Mouse (Mus musculus) macrophage (primary cell): ENCODE results near the gene Amdhd1. TPM values are rescaled to one million over a fixed set of nuclear protein-coding genes. Genes with fewer than 3 reads are reported as not detected.
A peak's percentile ranks its signal among the peaks of the same experiment; 100 is the strongest.

Source experiments
- H3K27ac ChIP-seq: fragments of 350-480 bp; formaldehyde crosslinking; 2 replicates; pipeline ENCODE4 v1.9.0; 2021
- H3K36me3 ChIP-seq: fragments of 350-480 bp; formaldehyde crosslinking; 2 replicates; pipeline ENCODE4 v1.9.0; 2021; ENCODE audit errors: inconsistent target
- H3K4me3 ChIP-seq: fragments of 350-480 bp; formaldehyde crosslinking; 2 replicates; pipeline ENCODE4 v1.9.0; 2021; ENCODE audit errors: inconsistent target
- H3K79me2 ChIP-seq: fragments of 350-480 bp; formaldehyde crosslinking; 2 replicates; pipeline ENCODE4 v1.9.0; 2021; ENCODE audit errors: inconsistent target
- WGBS: methylation state at CpG from one replicate; pipeline ENCODE4 v1.1.7; 2026; ENCODE audit warnings: inconsistent platforms; ENCODE audit not compliant: missing documents; 5-methylcytosine and 5-hydroxymethylcytosine counted together
- polyA plus RNA-seq: library from polyadenylated mRNA; stranded (reverse); fragments of 250-400 nt; gene quantifications from 3 replicates; pipeline ENCODE4 v1.2.4, GENCODE M21; 2018; ENCODE audit warnings: inconsistent platforms

The Amdhd1 gene
- polyA plus RNA-seq, 1 experiment from 2014 or later, result 0.07 TPM

DNA sequence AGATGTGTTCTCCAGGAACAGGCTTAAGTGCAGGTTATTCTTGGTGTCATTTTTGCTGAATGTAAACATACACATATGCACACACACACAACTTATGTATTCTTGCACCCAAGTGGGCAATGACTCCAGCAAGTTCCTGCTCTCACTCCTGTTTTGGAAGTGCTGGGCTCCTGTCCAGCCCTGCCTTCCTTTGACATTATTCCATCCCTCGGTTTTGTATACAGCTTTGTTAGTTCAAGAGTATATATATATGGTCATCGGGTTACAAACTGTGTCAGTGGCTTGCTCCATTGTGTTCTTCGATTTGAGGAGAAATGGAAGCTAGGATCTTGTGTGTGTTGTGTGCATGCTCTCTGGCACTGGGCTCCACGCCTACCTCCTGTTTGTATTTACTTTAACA lies 21.6 kb downstream of the Amdhd1 start:
- Histone ChIP-seq H3K4me3 (no peak overlapping the region), H3K79me2 (no peaks in the 10 kb centered on the region), H3K36me3 (no peaks in the 10 kb centered on the region), H3K27ac (no peak overlapping the region)
- WGBS, result 92% methylated on average over 4 of the region's 4 CpGs

DNA sequence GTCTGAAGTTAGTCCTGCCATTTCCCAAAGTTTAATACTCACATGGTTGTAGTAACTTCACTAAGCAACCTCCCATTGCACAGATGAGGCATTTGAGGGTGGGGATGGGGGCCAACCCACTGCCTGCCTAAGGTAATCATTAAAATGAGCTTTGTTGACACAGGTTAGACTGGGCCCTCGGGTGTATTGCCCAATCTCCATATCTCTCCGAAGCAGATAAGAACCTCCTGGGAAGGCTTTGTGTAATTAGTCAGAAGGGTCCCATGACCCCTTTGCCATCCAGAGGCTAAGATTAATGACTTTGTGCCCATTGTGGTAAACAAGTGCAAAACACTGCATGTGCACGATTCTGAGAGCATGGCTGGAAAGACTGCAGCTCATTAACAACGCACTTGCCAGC lies 22.1 kb downstream of the Amdhd1 start:
- 73% methylated on average over 4 of the region's 4 CpGs for WGBS
- no peak overlapping the region for H3K27ac ChIP-seq
- no peak overlapping the region for H3K4me3 ChIP-seq
- H3K79me2 ChIP-seq, result no peaks in the 10 kb centered on the region
- no peaks in the 10 kb centered on the region for H3K36me3 ChIP-seq

DNA sequence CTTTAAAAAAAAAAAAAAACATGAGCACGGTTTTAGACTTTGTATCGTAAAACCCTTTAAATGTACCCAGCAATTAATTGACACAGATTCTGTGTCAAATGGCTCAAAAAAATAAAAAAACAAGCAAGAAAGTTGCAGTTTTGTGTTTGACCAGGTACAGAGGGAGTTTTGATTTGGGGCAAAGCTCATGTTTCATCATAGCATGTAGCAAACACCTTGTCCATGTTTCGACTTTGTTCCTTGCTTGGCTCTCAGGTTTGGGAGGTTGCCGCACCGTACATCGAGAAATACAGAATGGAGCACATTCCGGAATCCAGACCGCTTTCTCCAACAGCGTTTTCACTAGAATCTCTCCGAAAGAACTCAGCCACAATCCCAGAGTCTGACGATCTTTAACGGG lies 23.9 kb downstream of the Amdhd1 start:
- H3K4me3 ChIP-seq, result no peak overlapping the region
- H3K79me2 ChIP-seq, result no peaks in the 10 kb centered on the region
- no peaks in the 10 kb centered on the region for H3K36me3 ChIP-seq
- no peak overlapping the region for H3K27ac ChIP-seq
- 87% methylated on average over 12 of the region's 12 CpGs for WGBS

DNA sequence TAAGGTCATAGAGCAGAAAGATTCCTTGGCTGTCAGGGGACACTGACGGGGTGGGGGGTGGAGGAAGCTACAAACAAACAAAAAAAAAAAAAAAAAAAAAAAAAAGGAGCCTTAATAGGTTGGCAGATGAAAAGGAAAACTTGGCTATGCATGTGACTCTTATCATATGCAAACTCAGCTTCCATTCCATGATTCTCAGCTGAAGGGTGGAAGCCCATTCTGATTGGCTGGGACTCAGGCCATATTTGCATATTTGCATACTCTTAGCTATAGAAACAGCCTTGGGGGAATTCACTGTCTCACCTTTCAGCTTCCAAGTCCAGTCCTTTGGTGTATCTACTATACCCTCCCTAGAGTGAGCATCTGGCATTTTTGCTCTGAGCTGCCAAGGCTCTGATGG lies 24.4 kb downstream of the Amdhd1 start:
- no CpG with 5 or more reads among the region's 1 CpGs for WGBS
- H3K4me3 ChIP-seq, result no peak overlapping the region
- H3K79me2 ChIP-seq, result no peaks in the 10 kb centered on the region
- no peaks in the 10 kb centered on the region for H3K36me3 ChIP-seq
- no peak overlapping the region for H3K27ac ChIP-seq

DNA sequence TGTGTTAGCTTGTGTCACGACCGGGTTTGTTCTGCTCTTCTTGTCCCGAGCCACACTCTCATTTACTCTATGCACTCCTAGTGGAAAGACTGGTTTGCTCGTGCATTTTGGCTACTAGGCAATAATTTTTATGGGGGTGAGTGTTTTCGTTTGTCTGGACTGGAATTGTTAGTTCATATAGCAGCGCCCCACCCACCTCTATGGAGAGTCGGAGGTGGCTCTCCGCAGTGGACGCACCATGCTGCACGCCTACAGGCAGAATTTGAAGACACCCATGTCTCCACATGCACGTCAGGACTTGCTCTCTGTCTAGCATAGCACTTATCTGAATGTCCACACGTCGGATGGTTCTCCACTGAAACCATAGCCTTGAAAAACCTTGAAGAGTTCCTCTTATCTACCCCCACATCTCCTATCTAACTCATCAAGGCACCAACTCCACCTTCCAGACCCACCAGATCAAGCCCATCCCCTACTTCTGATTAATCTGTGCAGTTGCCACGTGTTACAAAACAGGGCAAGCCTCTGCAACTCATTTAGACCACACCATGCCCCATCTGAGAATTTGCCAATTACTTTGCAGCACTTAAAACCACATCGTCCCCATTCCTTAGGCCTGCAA lies 30.2 kb downstream of the Amdhd1 start:
- 89% methylated on average over 15 of the region's 15 CpGs for WGBS

DNA sequence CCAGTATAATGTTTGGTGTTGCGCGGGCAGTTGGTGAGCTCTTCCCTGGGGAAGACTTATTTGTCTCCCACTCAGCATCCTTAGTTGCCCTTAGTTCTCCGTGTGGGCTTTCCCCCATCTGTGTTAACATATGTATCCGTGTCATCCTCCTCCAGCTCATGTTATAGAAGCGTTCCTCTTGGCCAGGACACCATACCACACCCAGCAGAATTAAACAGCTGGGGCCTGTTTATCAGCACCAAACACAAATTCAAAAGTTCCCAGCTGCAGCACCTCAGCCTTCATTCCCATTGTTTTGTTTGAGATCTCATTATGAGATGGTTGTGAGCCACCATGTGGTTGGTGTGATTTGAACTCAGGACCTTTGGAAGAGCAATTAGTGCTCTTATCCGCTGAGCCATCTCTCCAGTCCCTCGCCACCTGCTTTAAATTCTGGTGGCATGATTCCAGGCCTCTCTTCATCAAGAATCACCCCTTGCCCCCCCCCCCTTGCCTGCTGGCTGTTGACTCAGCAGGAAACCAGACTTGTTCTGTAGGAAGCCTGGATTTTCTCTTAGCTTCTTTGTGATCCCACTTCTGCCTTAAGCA lies 31.4 kb downstream of the Amdhd1 start:
- Histone ChIP-seq H3K36me3 (no peaks in the 10 kb centered on the region), H3K4me3 (no peak overlapping the region), H3K27ac (no peak overlapping the region), H3K79me2 (no peaks in the 10 kb centered on the region)
- 88% methylated on average over 7 of the region's 7 CpGs for WGBS

More for the DNA sequence above, 30.2 kb downstream of the Amdhd1 start:
- Histone ChIP-seq H3K79me2 (no peaks in the 10 kb centered on the region), H3K27ac (no peak overlapping the region), H3K4me3 (no peak overlapping the region), H3K36me3 (no peaks in the 10 kb centered on the region)

DNA sequence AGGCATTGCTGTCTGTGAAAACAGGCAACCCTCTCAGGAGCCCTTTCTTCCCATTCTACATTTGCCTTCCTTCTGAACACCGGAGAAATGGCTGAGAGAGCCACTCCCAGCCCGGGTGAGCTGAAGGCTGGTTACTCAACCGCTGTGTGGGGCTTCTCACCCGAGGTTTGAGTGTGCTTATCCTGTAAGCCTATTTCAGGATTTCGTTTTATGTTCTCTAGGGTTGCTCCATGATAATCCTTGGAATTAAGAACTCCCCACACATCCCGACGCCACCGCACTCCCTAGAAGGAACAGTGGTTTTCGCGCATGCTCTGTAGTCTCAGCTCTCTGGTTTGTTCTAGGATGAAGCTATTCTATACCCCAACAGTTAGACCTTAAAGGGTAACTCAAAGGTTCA lies 38.5 kb downstream of the Amdhd1 start:
- H3K27ac ChIP-seq, result no peak overlapping the region
- no peaks in the 10 kb centered on the region for H3K36me3 ChIP-seq
- 80% methylated on average over 10 of the region's 10 CpGs for WGBS
- H3K4me3 ChIP-seq, result no peak overlapping the region
- no peaks in the 10 kb centered on the region for H3K79me2 ChIP-seq

DNA sequence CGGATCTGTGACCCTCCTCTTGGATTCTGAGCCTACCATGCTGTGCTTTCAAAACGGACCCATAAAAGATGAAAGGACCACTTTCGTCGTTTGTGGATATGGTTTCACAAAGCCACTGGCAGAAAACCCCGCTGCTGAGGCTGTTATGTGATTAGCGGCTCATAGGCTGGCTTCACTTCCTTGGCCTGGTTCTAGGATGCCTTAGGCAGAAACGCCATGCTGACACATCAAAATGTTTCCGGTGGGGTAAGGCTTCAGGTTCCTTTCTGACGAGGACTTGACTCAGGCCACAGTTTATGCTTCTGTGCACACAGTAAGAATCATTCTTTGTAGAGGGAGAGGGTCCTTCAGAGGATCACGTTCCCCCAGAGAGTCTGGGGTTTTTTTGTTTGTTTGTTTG lies 39.0 kb downstream of the Amdhd1 start:
- H3K4me3 ChIP-seq, result no peak overlapping the region
- H3K27ac ChIP-seq, result no peak overlapping the region
- WGBS, result 47% methylated on average over 10 of the region's 10 CpGs
- H3K79me2 ChIP-seq, result no peaks in the 10 kb centered on the region
- no peaks in the 10 kb centered on the region for H3K36me3 ChIP-seq

DNA sequence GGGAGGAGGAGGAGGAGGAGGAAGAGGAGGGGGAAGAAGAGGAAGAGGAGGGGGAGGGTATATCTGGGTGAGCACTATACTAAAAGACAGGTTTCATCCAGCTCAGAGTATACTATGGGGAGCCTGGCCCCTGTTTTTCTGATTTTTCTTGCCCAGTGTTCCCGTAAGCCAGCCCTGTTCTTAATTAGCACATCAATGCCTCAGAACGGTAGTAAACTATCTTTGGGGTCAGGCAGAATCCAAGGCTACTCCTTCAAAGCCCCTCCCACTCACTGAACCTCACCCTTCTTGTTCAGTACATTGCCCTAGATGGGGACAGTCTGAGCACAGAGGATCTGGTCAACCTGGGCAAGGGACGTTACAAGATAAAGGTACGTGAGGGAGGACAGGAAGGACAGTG lies 49.4 kb downstream of the Amdhd1 start:
- WGBS, result 85% methylated on average over 4 of the region's 4 CpGs
- no peak overlapping the region for H3K27ac ChIP-seq
- H3K4me3 ChIP-seq, result no peak overlapping the region
- no peaks in the 10 kb centered on the region for H3K79me2 ChIP-seq
- H3K36me3 ChIP-seq, result no peaks in the 10 kb centered on the region

DNA sequence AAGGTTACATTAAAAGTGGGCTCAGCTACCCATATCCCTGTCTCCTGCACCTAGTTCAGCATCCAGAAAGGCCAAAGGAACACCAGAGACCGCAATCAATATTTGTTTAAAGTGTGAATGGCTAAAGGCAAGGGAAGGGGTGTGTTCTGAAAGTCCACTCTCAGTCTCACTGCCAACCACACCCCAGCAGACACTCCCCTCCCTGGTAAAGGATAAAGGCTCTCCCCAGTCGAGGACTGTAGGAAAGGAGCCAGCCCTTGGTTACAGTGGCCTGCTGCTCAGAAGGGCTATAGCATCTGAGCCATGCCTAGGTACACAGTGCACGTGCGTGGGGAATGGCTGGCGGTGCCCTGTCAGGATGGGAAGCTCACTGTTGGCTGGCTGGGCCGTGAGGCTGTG lies 51.0 kb downstream of the Amdhd1 start:
- Histone ChIP-seq H3K36me3 (no peaks in the 10 kb centered on the region), H3K4me3 (no peak overlapping the region), H3K27ac (no peak overlapping the region), H3K79me2 (no peaks in the 10 kb centered on the region)
- 83% methylated on average over 6 of the region's 6 CpGs for WGBS

DNA sequence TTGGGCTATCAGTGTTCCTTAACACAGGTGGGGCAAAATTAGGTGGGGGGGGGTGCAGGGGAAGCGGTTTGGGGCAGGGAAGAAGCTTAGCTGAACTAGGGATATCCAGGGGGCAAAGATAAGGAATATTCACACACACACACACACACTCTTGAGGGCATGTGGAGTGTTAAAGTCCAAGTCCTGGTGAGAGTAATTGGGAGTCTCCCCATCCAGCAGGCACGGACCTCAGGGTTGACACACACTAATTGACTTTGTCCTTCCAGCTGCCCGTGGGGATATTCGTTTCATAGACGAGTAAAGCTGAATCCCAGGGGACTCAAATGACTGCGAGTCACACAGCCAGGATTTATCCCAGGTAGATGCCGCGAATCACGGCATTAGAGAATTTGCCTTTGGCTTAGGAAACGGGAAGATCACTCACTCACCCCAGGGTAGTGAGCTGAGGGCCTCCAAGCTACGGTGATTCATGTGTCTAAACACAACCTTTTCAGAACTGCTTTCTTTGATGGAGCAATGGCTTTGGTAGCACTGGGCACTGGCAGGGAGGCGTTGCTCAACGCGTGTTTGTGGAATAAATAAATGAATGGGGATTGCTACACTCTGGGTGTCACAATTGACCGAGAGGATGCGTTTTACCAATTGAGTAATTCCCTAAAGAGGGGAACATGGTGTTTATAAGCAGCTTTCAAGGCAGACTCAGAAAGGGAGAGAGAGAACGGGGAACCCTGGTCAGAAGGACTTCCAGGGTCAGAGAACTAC lies 51.6 kb downstream of the Amdhd1 start, which contains the start of gene Hal:
TSS of gene Hal (plus strand) at position 703 of the 762 bp plus-strand sequence.
- H3K4me3 ChIP-seq, result no peak within 1 kb of the TSS
- 39% methylated on average over 17 of the region's 17 CpGs for WGBS
- H3K79me2 ChIP-seq, result no peaks in the 10 kb centered on the region
- no peak within 1 kb of the TSS for H3K27ac ChIP-seq
- H3K36me3 ChIP-seq, result 0 out of 2 replicates have a peak, but pooled peaks cover 4% of the 10 kb centered on the region

DNA sequence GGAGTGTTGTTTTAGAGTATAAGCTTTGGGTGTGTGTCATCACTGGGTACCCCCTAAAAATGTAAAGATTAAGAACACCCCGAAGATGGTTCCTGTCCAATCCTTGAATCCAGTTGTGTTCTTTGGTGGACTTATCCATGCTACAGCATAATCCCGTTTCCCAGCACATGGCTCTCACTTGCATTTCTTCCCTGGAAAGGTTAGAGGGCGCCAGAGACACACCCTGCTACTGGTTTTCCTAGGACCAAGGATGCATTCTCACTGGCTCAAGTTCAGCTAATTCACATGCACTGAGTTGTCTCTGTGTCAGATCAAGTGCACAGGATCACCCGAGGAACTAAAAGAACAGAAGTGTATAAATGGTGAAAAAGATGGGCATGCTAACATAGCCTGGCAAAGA lies 53.2 kb downstream of the Amdhd1 start:
- no peak overlapping the region for H3K27ac ChIP-seq

DNA sequence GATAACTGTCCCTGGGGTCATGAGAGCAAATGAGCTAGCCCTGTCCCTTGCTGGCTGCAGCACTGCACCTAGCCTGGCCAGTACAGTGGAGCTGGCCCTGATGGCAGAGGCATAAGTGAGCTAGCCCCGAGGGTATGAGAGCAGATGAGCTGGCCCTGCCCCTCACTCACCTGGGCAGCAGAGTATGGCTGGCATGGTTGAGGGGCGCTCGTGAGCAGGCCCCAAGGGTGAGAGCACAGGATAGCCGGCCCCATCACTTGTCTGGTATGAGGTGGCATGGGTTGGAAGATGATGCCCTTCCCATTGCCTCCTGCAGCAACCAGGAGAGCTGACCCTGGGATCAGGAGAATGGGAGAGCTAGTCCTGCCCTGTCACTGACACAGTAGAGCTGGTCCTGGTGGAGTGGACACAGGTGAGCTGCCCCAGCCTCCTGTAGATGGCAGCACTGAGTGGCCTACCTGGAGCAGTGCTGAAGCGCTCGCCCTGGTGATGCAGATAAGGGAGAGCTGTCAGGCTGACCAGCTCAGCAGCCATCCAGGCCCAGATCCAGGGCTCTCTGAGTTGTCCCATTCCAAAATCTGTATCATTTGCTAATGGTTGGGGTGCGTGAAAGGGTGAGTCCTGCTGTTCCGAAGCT lies 54.7 kb downstream of the Amdhd1 start:
- H3K4me3 ChIP-seq, result no peak overlapping the region
- H3K79me2 ChIP-seq, result no peaks in the 10 kb centered on the region
- WGBS, result 91% methylated on average over 8 of the region's 8 CpGs
- H3K36me3 ChIP-seq, result peaks cover 33% of the 10 kb centered on the region; the same call in 1 of the 2 replicates
- peak overlapping the region; percentile 61 for H3K27ac ChIP-seq

More for the DNA sequence above, 53.2 kb downstream of the Amdhd1 start:
- no peak overlapping the region for H3K4me3 ChIP-seq
- peaks cover 19% of the 10 kb centered on the region; the same call in 1 of the 2 replicates for H3K36me3 ChIP-seq
- 29% methylated on average over 4 of the region's 4 CpGs for WGBS
- H3K79me2 ChIP-seq, result no peaks in the 10 kb centered on the region

DNA sequence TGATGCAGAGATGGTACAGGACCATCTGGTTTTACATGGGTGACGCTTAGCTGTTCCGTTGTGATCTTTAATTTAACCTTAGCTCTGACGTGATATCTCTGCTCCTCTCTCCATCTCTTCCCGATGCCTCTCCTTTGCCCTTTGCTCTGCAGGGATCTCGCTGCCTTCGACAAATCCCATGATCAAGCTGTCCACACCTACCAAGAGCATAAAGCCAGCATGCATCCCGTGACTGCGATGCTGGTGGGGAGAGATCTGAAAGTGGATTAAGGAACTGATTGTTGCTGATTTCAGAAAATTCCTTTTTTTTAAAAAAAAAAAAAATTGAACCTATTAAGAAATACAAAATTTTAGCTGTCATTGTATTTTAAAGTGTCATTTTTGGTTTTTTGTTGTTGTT lies 55.3 kb downstream of the Amdhd1 start:
- H3K4me3 ChIP-seq, result no peak overlapping the region
- H3K79me2 ChIP-seq, result no peaks in the 10 kb centered on the region
- peaks cover 39% of the 10 kb centered on the region for H3K36me3 ChIP-seq
- WGBS, result 75% methylated on average over 8 of the region's 8 CpGs
- peak overlapping the region; percentile 61 for H3K27ac ChIP-seq
